Mouse (Mus musculus): ENCODE results near the gene Crtc3. TPM values are rescaled to one million over a fixed set of nuclear protein-coding genes. Genes with fewer than 3 reads are reported as not detected.

Gene Crtc3
- polyA plus RNA-seq, 1 experiment from 2014 or later: 21.6 TPM

- Histone ChIP-seq H3K4me3 (ENCODE audit: low read depth, low read length) (no peak overlapping the region), H3K9me3 (ENCODE audit: control insufficient read depth, low read length) (no peaks in the 10 kb centered on the region), H3K4me1 (ENCODE audit: control insufficient read depth, insufficient read depth, low read length) (no peaks in the 10 kb centered on the region), H3K4me2 (ENCODE audit: low read depth, low read length) (no peak overlapping the region), H3K36me3 (ENCODE audit: control insufficient read depth, insufficient read depth, low read length) (peaks cover 73% of the 10 kb centered on the region), H3K27me3 (replicated peaks; ENCODE audit: control insufficient read depth, insufficient read depth, low read length) (no peaks in the 10 kb centered on the region), H3K27ac (replicated peaks; ENCODE audit: low read depth, low read length) (no peak overlapping the region), H3K9ac (ENCODE audit: low read depth, low read length) (no peak overlapping the region)
- no peak for ATAC-seq (ENCODE audit: low read depth)
- no peak for DNase-seq (ENCODE audit: low spot score)
- WGBS: 90% methylated on average over 13 of the region's 13 CpGs
Measured at GRCm38 (mm10) chr7:80598436-80598985, 90.2 kb downstream of the Crtc3 start.

GRCm38 (mm10) chr7:80597900-80598299, 90.8 kb downstream of the Crtc3 start:
- H3K9ac ChIP-seq (ENCODE audit: low read depth, low read length): no peak overlapping the region
- no peak overlapping the region for H3K4me3 ChIP-seq (ENCODE audit: low read depth, low read length)
- no peaks in the 10 kb centered on the region for H3K4me1 ChIP-seq (ENCODE audit: control insufficient read depth, insufficient read depth, low read length)
- WGBS: 91% methylated on average over 5 of the region's 5 CpGs
- no peaks in the 10 kb centered on the region for H3K27me3 ChIP-seq (replicated peaks; ENCODE audit: control insufficient read depth, insufficient read depth, low read length)
- H3K9me3 ChIP-seq (ENCODE audit: control insufficient read depth, low read length): no peaks in the 10 kb centered on the region
- ATAC-seq (ENCODE audit: low read depth) (no peak), DNase-seq (ENCODE audit: low spot score) (no peak)
- no peak overlapping the region for H3K4me2 ChIP-seq (ENCODE audit: low read depth, low read length)
- H3K36me3 ChIP-seq (ENCODE audit: control insufficient read depth, insufficient read depth, low read length): peaks cover 74% of the 10 kb centered on the region
- H3K27ac ChIP-seq (replicated peaks; ENCODE audit: low read depth, low read length): no peak overlapping the region

- peaks cover 60% of the 10 kb centered on the region for H3K36me3 ChIP-seq (ENCODE audit: control insufficient read depth, insufficient read depth, low read length)
Measured at GRCm38 (mm10) chr7:80589054-80589746, 99.5 kb downstream of the Crtc3 start.

GRCm38 (mm10) chr7:80587684-80588083, 101.0 kb downstream of the Crtc3 start:
- ATAC-seq (ENCODE audit: low read depth) (peak; percentile 45; the same call in 1 of the 2 replicates), DNase-seq (ENCODE audit: low spot score) (peak; percentile 38)
- peaks cover 46% of the 10 kb centered on the region for H3K36me3 ChIP-seq (ENCODE audit: control insufficient read depth, insufficient read depth, low read length)
- no peaks in the 10 kb centered on the region for H3K27me3 ChIP-seq (replicated peaks; ENCODE audit: control insufficient read depth, insufficient read depth, low read length)
- H3K9ac ChIP-seq (ENCODE audit: low read depth, low read length): peak overlapping the region; percentile 46
- peak overlapping the region; percentile 9; the same call in 1 of the 2 replicates for H3K4me3 ChIP-seq (ENCODE audit: low read depth, low read length)
- no peaks in the 10 kb centered on the region for H3K9me3 ChIP-seq (ENCODE audit: control insufficient read depth, low read length)
- H3K4me1 ChIP-seq (ENCODE audit: control insufficient read depth, insufficient read depth, low read length): peaks cover 4% of the 10 kb centered on the region; the same call in 1 of the 2 replicates
- peak overlapping the region; percentile 38 for H3K4me2 ChIP-seq (ENCODE audit: low read depth, low read length)
- 16% methylated on average over 10 of the region's 10 CpGs for WGBS
- no peak overlapping the region for H3K27ac ChIP-seq (replicated peaks; ENCODE audit: low read depth, low read length)

More at GRCm38 (mm10) chr7:80589054-80589746, 99.5 kb downstream of the Crtc3 start:
- Histone ChIP-seq H3K4me2 (ENCODE audit: low read depth, low read length) (no peak overlapping the region), H3K4me3 (ENCODE audit: low read depth, low read length) (no peak overlapping the region), H3K27me3 (replicated peaks; ENCODE audit: control insufficient read depth, insufficient read depth, low read length) (no peaks in the 10 kb centered on the region), H3K9me3 (ENCODE audit: control insufficient read depth, low read length) (no peaks in the 10 kb centered on the region), H3K9ac (ENCODE audit: low read depth, low read length) (no peak overlapping the region), H3K4me1 (ENCODE audit: control insufficient read depth, insufficient read depth, low read length) (peaks cover 4% of the 10 kb centered on the region; the same call in 1 of the 2 replicates), H3K27ac (replicated peaks; ENCODE audit: low read depth, low read length) (no peak overlapping the region)
- 91% methylated on average over 16 of the region's 16 CpGs for WGBS
- ATAC-seq (ENCODE audit: low read depth) (no peak), DNase-seq (ENCODE audit: low spot score) (no peak)

- H3K4me3 ChIP-seq (ENCODE audit: low read depth, low read length): peak overlapping the region; percentile 9; the same call in 1 of the 2 replicates
- H3K36me3 ChIP-seq (ENCODE audit: control insufficient read depth, insufficient read depth, low read length): peaks cover 38% of the 10 kb centered on the region
- H3K27me3 ChIP-seq (replicated peaks; ENCODE audit: control insufficient read depth, insufficient read depth, low read length): no peaks in the 10 kb centered on the region
- H3K4me1 ChIP-seq (ENCODE audit: control insufficient read depth, insufficient read depth, low read length): peaks cover 4% of the 10 kb centered on the region; the same call in 1 of the 2 replicates
- ATAC-seq (ENCODE audit: low read depth) (peak; percentile 69), DNase-seq (ENCODE audit: low spot score) (peak; percentile 59)
- no peaks in the 10 kb centered on the region for H3K9me3 ChIP-seq (ENCODE audit: control insufficient read depth, low read length)
- peak overlapping the region; percentile 46 for H3K9ac ChIP-seq (ENCODE audit: low read depth, low read length)
- WGBS: 25% methylated on average over 27 of the region's 29 CpGs
- no peak overlapping the region; the same call in 1 of the 2 replicates for H3K27ac ChIP-seq (replicated peaks; ENCODE audit: low read depth, low read length)
- peak overlapping the region; percentile 38 for H3K4me2 ChIP-seq (ENCODE audit: low read depth, low read length)
Measured at GRCm38 (mm10) chr7:80586681-80587660, 101.7 kb downstream of the Crtc3 start.

GRCm38 (mm10) chr7:80586161-80586560, 102.5 kb downstream of the Crtc3 start:
- Histone ChIP-seq H3K4me2 (ENCODE audit: low read depth, low read length) (no peak overlapping the region), H3K4me1 (ENCODE audit: control insufficient read depth, insufficient read depth, low read length) (peaks cover 4% of the 10 kb centered on the region; the same call in 1 of the 2 replicates), H3K27me3 (replicated peaks; ENCODE audit: control insufficient read depth, insufficient read depth, low read length) (no peaks in the 10 kb centered on the region), H3K36me3 (ENCODE audit: control insufficient read depth, insufficient read depth, low read length) (peaks cover 30% of the 10 kb centered on the region), H3K27ac (replicated peaks; ENCODE audit: low read depth, low read length) (no peak overlapping the region), H3K9me3 (ENCODE audit: control insufficient read depth, low read length) (no peaks in the 10 kb centered on the region), H3K9ac (ENCODE audit: low read depth, low read length) (no peak overlapping the region), H3K4me3 (ENCODE audit: low read depth, low read length) (no peak overlapping the region)
- ATAC-seq (ENCODE audit: low read depth) (no peak), DNase-seq (ENCODE audit: low spot score) (no peak)
- 64% methylated on average over 4 of the region's 4 CpGs for WGBS

GRCm38 (mm10) chr7:80585380-80585779, 103.3 kb downstream of the Crtc3 start:
- no peak overlapping the region for H3K4me2 ChIP-seq (ENCODE audit: low read depth, low read length)
- no peak for DNase-seq (ENCODE audit: low spot score)
- ATAC-seq (ENCODE audit: low read depth): no peak
- H3K36me3 ChIP-seq (ENCODE audit: control insufficient read depth, insufficient read depth, low read length): peaks cover 22% of the 10 kb centered on the region
- WGBS: 83% methylated on average over 9 of the region's 9 CpGs
- H3K27ac ChIP-seq (replicated peaks; ENCODE audit: low read depth, low read length): no peak overlapping the region
- no peaks in the 10 kb centered on the region for H3K27me3 ChIP-seq (replicated peaks; ENCODE audit: control insufficient read depth, insufficient read depth, low read length)
- H3K4me3 ChIP-seq (ENCODE audit: low read depth, low read length): no peak overlapping the region
- H3K9ac ChIP-seq (ENCODE audit: low read depth, low read length): no peak overlapping the region
- no peaks in the 10 kb centered on the region for H3K9me3 ChIP-seq (ENCODE audit: control insufficient read depth, low read length)
- peaks cover 4% of the 10 kb centered on the region; the same call in 1 of the 2 replicates for H3K4me1 ChIP-seq (ENCODE audit: control insufficient read depth, insufficient read depth, low read length)

- no peak overlapping the region for H3K9ac ChIP-seq (ENCODE audit: low read depth, low read length)
- no peak overlapping the region for H3K4me2 ChIP-seq (ENCODE audit: low read depth, low read length)
- H3K4me1 ChIP-seq (ENCODE audit: control insufficient read depth, insufficient read depth, low read length): peaks cover 4% of the 10 kb centered on the region; the same call in 1 of the 2 replicates
- H3K4me3 ChIP-seq (ENCODE audit: low read depth, low read length): no peak overlapping the region
- DNase-seq (ENCODE audit: low spot score): peak; percentile 79
- peak; percentile 38; the same call in 1 of the 2 replicates for ATAC-seq (ENCODE audit: low read depth)
- WGBS: 27% methylated on average over 6 of the region's 6 CpGs
- H3K27ac ChIP-seq (replicated peaks; ENCODE audit: low read depth, low read length): no peak overlapping the region
- no peaks in the 10 kb centered on the region for H3K27me3 ChIP-seq (replicated peaks; ENCODE audit: control insufficient read depth, insufficient read depth, low read length)
- H3K9me3 ChIP-seq (ENCODE audit: control insufficient read depth, low read length): no peaks in the 10 kb centered on the region
- peaks cover 8% of the 10 kb centered on the region for H3K36me3 ChIP-seq (ENCODE audit: control insufficient read depth, insufficient read depth, low read length)
Measured at GRCm38 (mm10) chr7:80583981-80584380, 104.7 kb downstream of the Crtc3 start.

All from embryonic facial prominence, embryonic 14.5 days (tissue).